ENCODE assay signal across 22 mouse cellular contexts in the genomic region with DNA sequence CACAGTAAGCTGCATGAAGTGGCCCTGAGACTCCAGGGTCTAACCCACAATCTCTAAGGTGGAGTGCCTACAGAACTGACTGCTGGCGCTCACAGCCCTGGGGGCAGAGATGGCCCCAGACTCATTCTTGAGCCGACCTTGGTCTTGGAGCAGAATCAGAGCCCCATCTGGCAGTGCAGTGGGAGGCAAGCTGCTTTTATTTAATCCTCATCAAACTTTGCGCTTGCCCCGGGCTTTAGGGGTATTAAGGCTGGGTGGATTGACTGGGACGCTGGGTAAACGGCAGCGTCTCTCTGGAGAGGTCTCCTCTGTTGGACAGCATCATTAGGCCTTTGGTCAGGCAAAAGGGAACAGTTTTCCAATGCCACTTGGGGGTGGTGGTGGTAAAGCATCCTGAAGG.
DNase-seq lines count a peak whose midpoint lies in the region; ATAC-seq lines count a peak whose summit lies in the region.
"Had no signal": no experiment of that assay in that cellular context is flagged by ENCODE, and none has a peak within 500 bp of the region (broad histone marks: within the 10 kb centered on the region; RNA-seq: fewer than 3 reads in every experiment).

No protein-coding gene starts in this region.

- H3K9ac ChIP-seq in forebrain, embryonic 13.5 days: no peak overlapping the region

- WGBS in forebrain, embryonic 10.5 days: 85% methylated on average over 7 of the region's 7 CpGs
- 87% methylated on average over 7 of the region's 7 CpGs for WGBS in forebrain, embryonic 13.5 days

- H3K27me3 ChIP-seq in forebrain, embryonic 10.5 days (ENCODE audit: poor library complexity, severe bottlenecking): no peaks in the 10 kb centered on the region
- no peaks in the 10 kb centered on the region for H3K27me3 ChIP-seq in forebrain, embryonic 13.5 days
- H3K27me3 ChIP-seq: CH12.LX, Patski had no signal

- no peaks in the 10 kb centered on the region for H3K9me3 ChIP-seq in forebrain, embryonic 10.5 days
- H3K9me3 ChIP-seq in forebrain, embryonic 13.5 days (replicated peaks): no peaks in the 10 kb centered on the region
- H3K9me3 ChIP-seq: G1E had no signal

- H3K36me3 ChIP-seq in forebrain, embryonic 10.5 days (replicated peaks): peaks cover 5% of the 10 kb centered on the region
- H3K36me3 ChIP-seq in forebrain, embryonic 13.5 days (ENCODE audit: poor library complexity, severe bottlenecking): no peaks in the 10 kb centered on the region

- intact Hi-C loops in left cerebral cortex, postnatal 4 days (cut with DNase I): no loop called here

- 0 out of 2 replicates have a peak overlapping the region, but pooled peaks have one; percentile 35 for H3K27ac ChIP-seq in forebrain, embryonic 10.5 days
- no peak overlapping the region for H3K27ac ChIP-seq in forebrain, embryonic 13.5 days

- H3K4me3 ChIP-seq in forebrain, embryonic 10.5 days: no peak overlapping the region
- no peak overlapping the region for H3K4me3 ChIP-seq in forebrain, embryonic 13.5 days

- H3K4me1 ChIP-seq in forebrain, embryonic 10.5 days: peaks cover 17% of the 10 kb centered on the region
- H3K4me1 ChIP-seq in forebrain, embryonic 13.5 days: peaks cover 1% of the 10 kb centered on the region

- no peak for ATAC-seq in forebrain, embryonic 13.5 days
- ATAC-seq: activated CD4-positive, CD25-positive, alpha-beta regulatory T cell, adult 4 months; CD4-positive, CD25-positive, alpha-beta regulatory T cell, adult 4 months; Patski had no signal

- H3K4me2 ChIP-seq in forebrain, embryonic 13.5 days: no peak overlapping the region

- no peak for DNase-seq in forebrain, embryonic 10.5 days (ENCODE audit: extremely low spot score, low spot score)
- peak; percentile 53 for DNase-seq in retina, adult 2 months (ENCODE audit: low read depth, low spot score)
- DNase-seq in retina, embryonic 14.5 days (ENCODE audit: low spot score): no peak
- DNase-seq in retina, postnatal 1 day: peak; percentile 60
- peak; percentile 35 for DNase-seq in retina, postnatal 7 days (ENCODE audit: low read depth, low spot score)
- no peak for DNase-seq in layer of hippocampus, postnatal 25 days (ENCODE audit: extremely low spot score in 1 of 2, low spot score in 1 of 2)
- no peak for DNase-seq in left cerebral cortex, postnatal 4 days
- DNase-seq: adrenal gland, adult 2 months; adrenal gland, adult 8-10 months; adrenal gland, postnatal 10 days; adrenal gland, postnatal 14 days; adrenal gland, postnatal 25 days; adrenal gland, postnatal 36 days; B cell, adult 2 months; cerebellum, adult 11 months; cerebellum, adult 11-12 months had no signal

Comparison
In these comparisons a context has a peak if more than half of its experiments do, and no peak if none do; other contexts are left out.
1. DNase-seq: peak in retina, adult 2 months (single experiment), retina, postnatal 1 day (single experiment) and retina, postnatal 7 days (single experiment); none in forebrain, embryonic 10.5 days (single experiment), retina, embryonic 14.5 days (single experiment), layer of hippocampus, postnatal 25 days (0 of 2) and left cerebral cortex, postnatal 4 days (single experiment).